Mouse (Mus musculus) lung, postnatal 0 days (tissue): ENCODE measurements around the gene Ap5m1.

ENCODE experiments used
- CTCF ChIP-seq: IDR thresholded peaks from 2 replicates; pipeline ENCODE4 v1.5.1; 2016; ENCODE audit warnings: antibody characterized with exemption, mild to moderate bottlenecking
- EP300 ChIP-seq: IDR thresholded peaks from 2 replicates; pipeline ENCODE4 v1.6.1; 2016; ENCODE audit warnings: antibody characterized with exemption, mild to moderate bottlenecking, control low read depth

DNA sequence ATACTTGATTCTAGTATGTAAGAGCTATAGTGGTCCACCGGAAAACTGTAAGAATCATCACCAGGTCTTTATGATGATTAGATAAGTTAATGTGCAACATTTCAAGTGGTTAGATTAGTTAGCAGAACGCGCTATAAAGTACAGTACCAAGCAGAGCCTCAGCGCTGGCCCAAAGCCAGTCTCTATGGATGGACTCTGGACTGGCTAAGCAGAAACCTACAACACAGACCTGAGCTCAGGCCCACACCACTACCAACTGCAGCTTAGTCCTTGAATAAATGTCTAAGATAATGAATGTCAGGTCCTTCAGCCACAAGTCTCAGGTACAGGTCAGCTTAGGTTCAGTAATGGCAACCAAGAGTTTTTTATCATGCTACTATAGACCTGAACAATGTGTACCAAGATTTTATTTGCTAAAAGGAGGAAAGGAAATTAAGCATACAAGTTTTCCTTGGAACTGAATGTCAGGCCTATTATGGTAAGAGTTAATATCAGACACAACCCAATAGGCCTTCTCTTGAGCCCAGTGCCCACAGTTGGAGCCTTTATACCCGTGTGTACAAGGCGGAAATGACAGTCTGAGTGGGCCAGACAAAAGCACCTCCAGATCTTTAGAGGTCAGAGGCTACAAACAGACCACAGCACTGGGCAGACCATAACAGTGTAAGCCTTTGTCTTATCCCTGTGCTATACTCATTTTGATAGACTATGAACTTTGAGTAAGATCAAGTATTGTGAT lies 38.7 kb upstream of the Ap5m1 start:
- TF ChIP-seq CTCF (no peak), EP300 (no peak)
